Mouse (Mus musculus) hindbrain, embryonic 15.5 days (tissue): Measurements from ENCODE around the gene Slc12a4. TPM values are rescaled to one million over a fixed set of nuclear protein-coding genes. Genes with fewer than 3 reads are reported as not detected.

Source experiments
- ATAC-seq: fragments of 200-750 bp; cut with Nextera tagmentation; 2 replicates; pipeline ENCODE4 v1.8.0; 2017; ENCODE audit warnings: low read depth, moderate number of reproducible peaks, moderate TSS enrichment; ENCODE audit not compliant: low FRiP score
- H3K27ac ChIP-seq: fragments of 300-500 bp; sonication (generic); replicated peaks from 2 replicates; pipeline ENCODE4 v1.5.1; 2015; ENCODE audit warnings: mild to moderate bottlenecking, inconsistent platforms
- H3K27me3 ChIP-seq: fragments of 300-500 bp; sonication (generic); 2 replicates; pipeline ENCODE4 v1.6.1; 2015; ENCODE audit warnings: control low read depth, inconsistent platforms
- H3K36me3 ChIP-seq: fragments of 300-500 bp; sonication (generic); 2 replicates; pipeline ENCODE4 v1.6.1; 2015; ENCODE audit warnings: control low read depth, inconsistent platforms
- H3K4me1 ChIP-seq: fragments of 300-500 bp; sonication (generic); replicated peaks from 2 replicates; pipeline ENCODE4 v1.6.1; 2015; ENCODE audit warnings: control low read depth, inconsistent platforms
- H3K4me2 ChIP-seq: fragments of 300-500 bp; sonication (generic); 2 replicates; pipeline ENCODE4 v1.6.1; 2015; ENCODE audit warnings: moderate library complexity, mild to moderate bottlenecking, inconsistent platforms
- H3K4me3 ChIP-seq: fragments of 300-500 bp; sonication (generic); 2 replicates; pipeline ENCODE4 v1.5.1; 2015; ENCODE audit warnings: mild to moderate bottlenecking, inconsistent platforms
- H3K9ac ChIP-seq: fragments of 300-500 bp; sonication (generic); 2 replicates; pipeline ENCODE4 v1.6.1; 2015; ENCODE audit warnings: inconsistent platforms
- H3K9me3 ChIP-seq: fragments of 300-500 bp; sonication (generic); 2 replicates; pipeline ENCODE4 v1.6.1; 2016; ENCODE audit warnings: control low read depth, inconsistent platforms
- WGBS: fragments of 180-500 bp; shearing (Covaris S2); methylation state at CpG from one replicate; pipeline ENCODE4 v1.1.7; 2015; 5-methylcytosine and 5-hydroxymethylcytosine counted together
- polyA plus RNA-seq: library from polyadenylated mRNA; unstranded; fragments of >200 nt; fragmentation: Nextera tagmentation; extraction: Ambion mirVana; gene quantifications from 2 replicates; pipeline ENCODE4 v1.2.1, GENCODE M21; 2015

Slc12a4 gene
- polyA plus RNA-seq, 1 experiment from 2014 or later = 12.9 TPM

GRCm38 (mm10) chr8:105965266-105965904, 512 bp downstream of the Slc12a4 start:
- H3K4me3 ChIP-seq = peak overlapping the region; percentile 42
- peak overlapping the region; percentile 55 for H3K4me2 ChIP-seq
- WGBS = 4% methylated on average over 27 of the region's 40 CpGs
- H3K27ac ChIP-seq = peak overlapping the region; percentile 50
- H3K4me1 ChIP-seq = peaks cover 8% of the 10 kb centered on the region
- peak; percentile 76 for ATAC-seq
- no peaks in the 10 kb centered on the region for H3K9me3 ChIP-seq
- H3K36me3 ChIP-seq = no peaks in the 10 kb centered on the region
- H3K9ac ChIP-seq = peak overlapping the region; percentile 12; the same call in 1 of the 2 replicates
- peaks cover 27% of the 10 kb centered on the region for H3K27me3 ChIP-seq

- no peaks in the 10 kb centered on the region for H3K9me3 ChIP-seq
- peaks cover 9% of the 10 kb centered on the region for H3K4me1 ChIP-seq
- H3K4me3 ChIP-seq = peak overlapping the region; percentile 42
- peak overlapping the region; percentile 55 for H3K4me2 ChIP-seq
- H3K27ac ChIP-seq = no peak overlapping the region
- H3K36me3 ChIP-seq = no peaks in the 10 kb centered on the region
- H3K27me3 ChIP-seq = peaks cover 27% of the 10 kb centered on the region
- 73% methylated on average over 12 of the region's 12 CpGs for WGBS
- no peak for ATAC-seq
- H3K9ac ChIP-seq = no peak overlapping the region
Observed at GRCm38 (mm10) chr8:105964506-105965265, 1.2 kb downstream of the Slc12a4 start.

GRCm38 (mm10) chr8:105961536-105961935, 4.4 kb downstream of the Slc12a4 start:
- WGBS = 90% methylated on average over 10 of the region's 10 CpGs
- Histone ChIP-seq H3K9me3 (no peaks in the 10 kb centered on the region), H3K36me3 (no peaks in the 10 kb centered on the region), H3K27me3 (peaks cover 19% of the 10 kb centered on the region; the same call in 1 of the 2 replicates), H3K27ac (no peak overlapping the region), H3K9ac (no peak overlapping the region), H3K4me3 (no peak overlapping the region), H3K4me1 (peaks cover 13% of the 10 kb centered on the region; the same call in 1 of the 2 replicates), H3K4me2 (no peak overlapping the region)
- ATAC-seq = no peak

- Histone ChIP-seq H3K27ac (no peak overlapping the region), H3K4me3 (no peak overlapping the region), H3K4me2 (no peak overlapping the region), H3K36me3 (no peaks in the 10 kb centered on the region), H3K4me1 (peaks cover 13% of the 10 kb centered on the region; the same call in 1 of the 2 replicates), H3K9me3 (no peaks in the 10 kb centered on the region), H3K27me3 (peaks cover 17% of the 10 kb centered on the region; the same call in 1 of the 2 replicates), H3K9ac (no peak overlapping the region)
- 81% methylated on average over 14 of the region's 14 CpGs for WGBS
- ATAC-seq = no peak
Observed at GRCm38 (mm10) chr8:105961101-105961500, 4.8 kb downstream of the Slc12a4 start.

- H3K4me3 ChIP-seq = no peak overlapping the region
- H3K36me3 ChIP-seq = no peaks in the 10 kb centered on the region
- no peak overlapping the region for H3K9ac ChIP-seq
- no peaks in the 10 kb centered on the region for H3K9me3 ChIP-seq
- no peak overlapping the region for H3K27ac ChIP-seq
- no peak for ATAC-seq
- H3K4me1 ChIP-seq = 0 out of 2 replicates have a peak, but pooled peaks cover 4% of the 10 kb centered on the region
- no peak overlapping the region for H3K4me2 ChIP-seq
- 80% methylated on average over 7 of the region's 7 CpGs for WGBS
- H3K27me3 ChIP-seq = peaks cover 1% of the 10 kb centered on the region; the same call in 1 of the 2 replicates
Observed at GRCm38 (mm10) chr8:105959350-105959749, 6.5 kb downstream of the Slc12a4 start.

GRCm38 (mm10) chr8:105957813-105958212, 8.1 kb downstream of the Slc12a4 start:
- H3K4me1 ChIP-seq = 0 out of 2 replicates have a peak, but pooled peaks cover 4% of the 10 kb centered on the region
- no peaks in the 10 kb centered on the region for H3K36me3 ChIP-seq
- no peak overlapping the region for H3K9ac ChIP-seq
- no peak overlapping the region for H3K4me3 ChIP-seq
- no peak overlapping the region for H3K4me2 ChIP-seq
- WGBS = 69% methylated on average over 4 of the region's 4 CpGs
- no peaks in the 10 kb centered on the region for H3K9me3 ChIP-seq
- no peak for ATAC-seq
- no peaks in the 10 kb centered on the region for H3K27me3 ChIP-seq
- H3K27ac ChIP-seq = no peak overlapping the region

GRCm38 (mm10) chr8:105956556-105956955, 9.3 kb downstream of the Slc12a4 start:
- H3K4me2 ChIP-seq = no peak overlapping the region
- 90% methylated on average over 4 of the region's 4 CpGs for WGBS
- ATAC-seq = no peak
- no peaks in the 10 kb centered on the region for H3K9me3 ChIP-seq
- H3K27ac ChIP-seq = no peak overlapping the region
- H3K4me1 ChIP-seq = 0 out of 2 replicates have a peak, but pooled peaks cover 4% of the 10 kb centered on the region
- no peaks in the 10 kb centered on the region for H3K27me3 ChIP-seq
- no peak overlapping the region for H3K4me3 ChIP-seq
- no peak overlapping the region for H3K9ac ChIP-seq
- H3K36me3 ChIP-seq = no peaks in the 10 kb centered on the region

GRCm38 (mm10) chr8:105951057-105951659, 14.7 kb downstream of the Slc12a4 start:
- peak overlapping the region; percentile 79 for H3K27ac ChIP-seq
- no peak overlapping the region for H3K4me3 ChIP-seq
- peak; percentile 89 for ATAC-seq
- peaks cover 8% of the 10 kb centered on the region for H3K4me1 ChIP-seq
- WGBS = 54% methylated on average over 7 of the region's 7 CpGs
- H3K9ac ChIP-seq = no peak overlapping the region
- 0 out of 2 replicates have a peak overlapping the region, but pooled peaks have one; percentile 4 for H3K4me2 ChIP-seq
- no peaks in the 10 kb centered on the region for H3K9me3 ChIP-seq
- no peaks in the 10 kb centered on the region for H3K27me3 ChIP-seq
- H3K36me3 ChIP-seq = no peaks in the 10 kb centered on the region

GRCm38 (mm10) chr8:105949350-105949749, 16.5 kb downstream of the Slc12a4 start:
- WGBS = 48% methylated on average over 10 of the region's 10 CpGs
- no peak overlapping the region for H3K4me3 ChIP-seq
- H3K9ac ChIP-seq = no peak overlapping the region
- H3K27me3 ChIP-seq = no peaks in the 10 kb centered on the region
- H3K9me3 ChIP-seq = no peaks in the 10 kb centered on the region
- peak; percentile 57; the same call in 1 of the 2 replicates for ATAC-seq
- H3K4me1 ChIP-seq = peaks cover 8% of the 10 kb centered on the region
- H3K4me2 ChIP-seq = no peak overlapping the region
- H3K27ac ChIP-seq = peak overlapping the region; percentile 46; the same call in 1 of the 2 replicates
- no peaks in the 10 kb centered on the region for H3K36me3 ChIP-seq

- Histone ChIP-seq H3K4me3 (no peak within 1 kb of the TSS), H3K9ac (no peak within 1 kb of the TSS), H3K9me3 (no peaks in the 10 kb centered on the region), H3K27me3 (no peaks in the 10 kb centered on the region), H3K4me1 (peaks cover 5% of the 10 kb centered on the region), H3K27ac (peak within 1 kb of the TSS; percentile 57), H3K4me2 (no peak within 1 kb of the TSS), H3K36me3 (no peaks in the 10 kb centered on the region)
- peak; percentile 73 for ATAC-seq
- 39% methylated on average over 6 of the region's 8 CpGs for WGBS
Observed at GRCm38 (mm10) chr8:105943321-105943739, 22.6 kb downstream of the Slc12a4 start, which contains the start of gene Lcat. Gene Lcat, minus strand, starts transcription at chr8:105943382.

GRCm38 (mm10) chr8:105942542-105942941, 23.4 kb downstream of the Slc12a4 start:
- Histone ChIP-seq H3K9me3 (no peaks in the 10 kb centered on the region), H3K27me3 (no peaks in the 10 kb centered on the region), H3K4me2 (no peak overlapping the region), H3K9ac (no peak overlapping the region), H3K4me3 (no peak overlapping the region), H3K27ac (no peak overlapping the region), H3K4me1 (peaks cover 11% of the 10 kb centered on the region), H3K36me3 (no peaks in the 10 kb centered on the region)
- ATAC-seq = no peak
- 92% methylated on average over 5 of the region's 5 CpGs for WGBS

GRCm38 (mm10) chr8:105942026-105942425, 23.9 kb downstream of the Slc12a4 start:
- no peak for ATAC-seq
- no peak overlapping the region for H3K4me2 ChIP-seq
- no peak overlapping the region for H3K27ac ChIP-seq
- H3K9ac ChIP-seq = no peak overlapping the region
- no peaks in the 10 kb centered on the region for H3K27me3 ChIP-seq
- H3K4me3 ChIP-seq = no peak overlapping the region
- H3K36me3 ChIP-seq = no peaks in the 10 kb centered on the region
- H3K4me1 ChIP-seq = peaks cover 11% of the 10 kb centered on the region
- no peaks in the 10 kb centered on the region for H3K9me3 ChIP-seq
- WGBS = 91% methylated on average over 11 of the region's 11 CpGs
